Mouse (Mus musculus) kidney, embryonic 15.5 days (tissue): ENCODE data around the gene Hist1h3i. TPM values are rescaled to one million over a fixed set of nuclear protein-coding genes. Genes with fewer than 3 reads are reported as not detected.
"Not testable (repeated sequence)": the region's sequence is repeated elsewhere in the genome, so short reads cannot be mapped to it uniquely, and the experiment has no call there.

ENCODE experiments used
- ATAC-seq: fragments of 200-750 bp; cut with Nextera tagmentation; replicated peaks from 2 replicates; pipeline ENCODE4 v1.8.0; 2017; ENCODE audit warnings: moderate TSS enrichment; ENCODE audit not compliant: low FRiP score
- H3K27ac ChIP-seq: fragments of 300-500 bp; sonication (generic); 2 replicates; pipeline ENCODE4 v1.5.1; 2015; ENCODE audit warnings: mild to moderate bottlenecking, inconsistent platforms
- H3K27me3 ChIP-seq: fragments of 300-500 bp; sonication (generic); 2 replicates; pipeline ENCODE4 v1.6.1; 2015; ENCODE audit warnings: inconsistent platforms
- H3K36me3 ChIP-seq: fragments of 300-500 bp; sonication (generic); 2 replicates; pipeline ENCODE4 v1.6.1; 2015; ENCODE audit warnings: inconsistent platforms
- H3K4me1 ChIP-seq: fragments of 300-500 bp; sonication (generic); 2 replicates; pipeline ENCODE4 v1.6.1; 2015; ENCODE audit warnings: inconsistent platforms
- H3K4me2 ChIP-seq: fragments of 300-500 bp; sonication (generic); 2 replicates; pipeline ENCODE4 v1.6.1; 2015; ENCODE audit warnings: moderate library complexity, mild to moderate bottlenecking, inconsistent platforms
- H3K4me3 ChIP-seq: fragments of 300-500 bp; sonication (generic); replicated peaks from 2 replicates; pipeline ENCODE4 v1.5.1; 2015; ENCODE audit warnings: mild to moderate bottlenecking, inconsistent platforms
- H3K9ac ChIP-seq: fragments of 300-500 bp; sonication (generic); 2 replicates; pipeline ENCODE4 v1.6.1; 2015; ENCODE audit warnings: mild to moderate bottlenecking, inconsistent platforms
- H3K9me3 ChIP-seq: fragments of 300-500 bp; sonication (generic); replicated peaks from 2 replicates; pipeline ENCODE4 v1.6.1; 2016; ENCODE audit warnings: inconsistent platforms
- WGBS: fragments of 180-500 bp; shearing (Covaris S2); methylation state at CpG from one replicate; pipeline ENCODE4 v1.1.7; 2015; ENCODE audit warnings: mixed read lengths; 5-methylcytosine and 5-hydroxymethylcytosine counted together
- microRNA-seq: library from miRNA; unstranded; fragments of <30 nt; microRNA quantifications from one replicate; pipeline ENCODE4, GENCODE M21; 2016
- polyA plus RNA-seq: library from polyadenylated mRNA; unstranded; fragments of >200 nt; fragmentation: Nextera tagmentation; extraction: Ambion mirVana; gene quantifications from 2 replicates; pipeline ENCODE4 v1.2.1, GENCODE M21; 2015

Gene Hist1h3i
- polyA plus RNA-seq, 1 experiment from 2014 or later, result 134 TPM

DNA sequence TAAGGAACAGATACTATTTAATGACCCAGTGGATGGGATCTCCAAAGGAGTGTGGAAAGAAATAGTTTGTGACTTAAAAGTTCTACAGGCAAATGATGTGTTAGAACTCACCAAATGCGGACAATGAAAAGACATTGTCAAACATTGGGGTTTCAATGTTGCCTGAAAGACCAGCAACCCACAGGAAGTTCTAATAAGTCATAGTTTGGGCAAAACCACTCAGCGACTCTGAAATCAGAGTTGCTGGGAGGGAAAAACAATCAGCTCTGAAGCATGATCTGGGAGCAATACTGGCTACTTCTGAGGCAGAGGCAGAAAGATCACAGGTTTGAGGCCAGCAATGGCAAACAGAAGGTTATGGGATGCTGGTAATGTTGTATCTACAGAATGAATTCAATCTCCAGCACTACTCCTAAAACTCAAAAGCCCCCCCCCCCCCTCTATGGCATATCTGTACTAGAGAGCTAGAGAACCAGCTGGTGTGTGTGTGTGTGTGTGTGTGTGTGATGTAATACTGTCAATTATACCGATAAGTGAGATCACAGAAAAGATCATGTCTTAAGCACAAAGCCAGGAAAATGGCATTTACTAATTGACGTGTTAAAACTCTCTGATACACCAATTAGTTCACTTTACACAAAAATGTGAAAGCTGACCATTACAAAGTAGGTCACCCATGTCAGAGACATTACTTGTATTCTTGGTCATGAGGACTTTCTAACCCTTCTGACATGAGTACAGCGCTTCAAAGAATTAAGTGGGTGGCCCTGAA, 33.6 kb downstream of the Hist1h3i start:
- no peak for ATAC-seq

DNA sequence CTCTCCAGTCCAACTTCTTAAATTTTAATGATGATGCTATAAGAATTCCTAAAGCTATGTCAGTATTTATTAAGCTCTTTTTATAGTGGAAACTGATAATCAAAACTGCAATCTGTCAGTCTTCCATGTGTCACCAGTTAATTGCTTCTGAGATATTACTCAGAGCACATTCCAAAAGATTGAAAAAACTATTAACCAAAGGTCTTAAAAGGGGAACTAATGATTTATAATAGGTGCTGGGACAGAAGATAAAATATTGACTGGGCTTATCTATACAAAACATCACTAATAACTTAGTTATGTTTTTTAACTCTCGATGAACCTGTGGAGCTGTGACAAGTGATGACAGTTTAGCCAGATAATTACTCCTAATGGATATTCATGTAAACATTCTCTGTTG, 38.2 kb downstream of the Hist1h3i start:
- no peaks in the 10 kb centered on the region for H3K36me3 ChIP-seq
- H3K9me3 ChIP-seq, result no peaks in the 10 kb centered on the region

More for the DNA sequence above, 33.6 kb downstream of the Hist1h3i start:
- Histone ChIP-seq H3K27me3 (no peaks in the 10 kb centered on the region), H3K27ac (peak overlapping the region; percentile 98), H3K9ac (peak overlapping the region; percentile 55), H3K36me3 (no peaks in the 10 kb centered on the region), H3K4me2 (peak overlapping the region; percentile 61), H3K9me3 (no peaks in the 10 kb centered on the region), H3K4me1 (peaks cover 27% of the 10 kb centered on the region), H3K4me3 (peak overlapping the region; percentile 54)
- WGBS, result 3% methylated on average over 5 of the region's 5 CpGs

DNA sequence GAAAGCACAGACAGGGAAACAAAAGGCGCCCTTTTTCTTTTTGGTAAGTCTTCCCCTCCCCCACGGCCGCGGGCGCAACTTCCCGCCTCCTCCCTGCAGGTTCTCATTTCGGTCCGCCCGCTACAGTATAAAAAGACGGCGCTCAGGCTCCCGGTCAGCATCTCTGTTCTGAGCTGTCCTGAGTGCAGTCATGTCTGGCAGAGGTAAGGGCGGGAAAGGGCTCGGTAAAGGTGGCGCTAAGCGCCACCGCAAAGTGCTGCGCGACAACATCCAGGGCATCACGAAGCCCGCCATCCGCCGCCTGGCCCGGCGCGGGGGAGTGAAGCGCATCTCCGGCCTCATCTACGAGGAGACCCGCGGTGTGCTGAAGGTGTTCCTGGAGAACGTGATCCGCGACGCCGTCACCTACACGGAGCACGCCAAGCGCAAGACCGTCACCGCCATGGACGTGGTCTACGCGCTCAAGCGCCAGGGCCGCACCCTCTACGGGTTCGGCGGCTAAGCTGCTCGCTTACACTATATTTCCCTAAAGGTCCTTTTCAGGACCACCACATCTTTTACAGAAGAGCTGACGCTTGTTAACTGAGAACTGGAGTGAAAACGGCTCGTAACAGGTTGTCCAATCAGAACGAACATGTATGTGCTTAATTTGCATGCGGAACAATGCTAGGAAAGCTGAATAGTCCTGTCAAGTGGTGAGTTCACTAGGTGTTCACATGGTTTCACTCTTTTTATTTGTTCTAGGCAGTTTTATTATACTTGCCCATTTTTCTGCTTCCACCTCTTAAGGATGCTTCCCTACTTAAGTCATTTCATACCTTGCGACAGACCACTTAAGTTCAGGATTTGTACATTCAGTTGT, 48.0 kb downstream of the Hist1h3i start, which contains the start of gene Hist1h4j:
TSS of gene Hist1h4j (plus strand) at position 159 of the 862 bp plus-strand sequence.
- H3K27ac ChIP-seq, result peak within 1 kb of the TSS; percentile 98
- peak; percentile 95 for ATAC-seq
- H3K9ac ChIP-seq, result peak within 1 kb of the TSS; percentile 56
- peaks cover 22% of the 10 kb centered on the region for H3K4me1 ChIP-seq
- not testable (repeated sequence) for H3K36me3 ChIP-seq, H3K9me3 ChIP-seq, H3K27me3 ChIP-seq
- H3K4me3 ChIP-seq, result peak within 1 kb of the TSS; percentile 47
- under 1% methylated on average over 46 of the region's 56 CpGs for WGBS
- peak within 1 kb of the TSS; percentile 62 for H3K4me2 ChIP-seq

More for the DNA sequence above, 38.2 kb downstream of the Hist1h3i start:
- Histone ChIP-seq H3K4me3 (no peak overlapping the region), H3K27ac (no peak overlapping the region), H3K27me3 (no peaks in the 10 kb centered on the region), H3K4me1 (peaks cover 16% of the 10 kb centered on the region), H3K4me2 (no peak overlapping the region), H3K9ac (no peak overlapping the region)
- no peak for ATAC-seq
- WGBS, result 62% methylated on average over 1 of the region's 1 CpGs

DNA sequence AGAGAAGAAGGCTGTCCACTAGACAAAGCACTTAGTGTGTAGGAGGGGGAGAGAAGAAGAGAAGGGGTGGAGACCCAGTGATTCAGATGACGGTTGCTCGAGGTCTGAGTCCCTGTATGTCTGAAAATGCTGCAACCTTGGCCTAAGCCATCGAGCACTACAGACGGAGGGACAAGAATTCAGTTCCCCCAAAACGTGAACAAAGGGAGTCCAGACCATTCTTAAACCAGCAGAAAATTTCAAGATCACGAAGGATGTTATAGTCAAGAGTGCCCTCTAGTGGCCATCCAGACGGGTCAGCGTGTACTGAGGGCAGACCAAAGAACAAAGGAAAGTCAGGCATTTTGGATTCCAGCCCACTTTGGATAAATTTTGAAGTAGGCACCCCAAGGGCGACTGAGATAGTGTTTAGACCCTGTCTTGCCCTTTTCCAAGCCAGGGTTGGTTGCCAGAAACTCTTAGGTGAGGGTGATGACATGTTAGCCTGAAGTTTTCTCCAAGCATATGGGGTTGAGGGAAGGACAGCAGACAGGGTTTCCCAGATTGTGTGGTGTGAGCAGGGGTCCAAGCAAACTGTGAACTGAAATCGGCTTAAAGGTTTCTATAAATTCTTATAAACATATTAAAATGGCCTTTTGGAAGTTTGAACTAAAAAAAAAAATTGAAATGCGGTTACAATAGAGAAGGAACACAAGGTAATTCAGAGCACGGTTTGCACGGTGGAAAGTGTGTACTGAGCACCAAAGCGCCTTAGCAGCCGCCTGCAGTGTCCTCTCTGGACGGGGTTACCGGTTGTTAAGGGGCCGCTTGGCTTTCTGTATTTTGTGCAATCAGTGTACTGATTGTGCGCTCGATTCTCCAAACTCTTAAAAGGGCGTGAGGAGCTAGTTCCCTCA, 48.9 kb downstream of the Hist1h3i start:
- peaks cover 22% of the 10 kb centered on the region for H3K4me1 ChIP-seq
- peak overlapping the region; percentile 56 for H3K9ac ChIP-seq
- no peaks in the 10 kb centered on the region for H3K27me3 ChIP-seq
- H3K9me3 ChIP-seq, result no peaks in the 10 kb centered on the region
- peak overlapping the region; percentile 98 for H3K27ac ChIP-seq
- peak; percentile 82 for ATAC-seq
- under 1% methylated on average over 21 of the region's 21 CpGs for WGBS
- peak overlapping the region; percentile 47 for H3K4me3 ChIP-seq
- H3K4me2 ChIP-seq, result peak overlapping the region; percentile 62
- 0 out of 2 replicates have a peak, but pooled peaks cover 2% of the 10 kb centered on the region for H3K36me3 ChIP-seq

DNA sequence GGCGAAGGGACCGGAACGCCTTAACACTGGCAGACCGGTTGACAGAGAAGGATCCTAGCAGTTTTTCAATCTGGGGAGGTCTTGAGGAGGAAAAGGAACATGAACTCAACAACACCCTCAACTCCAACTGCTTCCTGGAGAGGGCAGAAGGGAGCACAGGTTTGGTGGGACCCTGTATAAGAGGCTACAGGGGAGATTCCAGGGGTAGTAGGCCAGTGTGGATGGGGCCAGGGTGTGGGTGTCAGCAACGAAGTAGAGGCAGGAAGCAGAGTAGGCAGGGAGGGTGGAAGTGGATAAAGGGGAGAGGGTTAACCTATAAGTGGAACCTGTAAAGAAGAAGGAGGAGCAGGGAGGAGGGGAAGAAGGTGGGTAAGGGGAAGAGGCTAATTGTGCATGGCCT, 49.7 kb downstream of the Hist1h3i start:
- peaks cover 22% of the 10 kb centered on the region for H3K4me1 ChIP-seq
- H3K4me3 ChIP-seq, result no peak overlapping the region
- H3K27ac ChIP-seq, result peak overlapping the region; percentile 98
- H3K36me3 ChIP-seq, result no peaks in the 10 kb centered on the region
- H3K9me3 ChIP-seq, result no peaks in the 10 kb centered on the region
- no peaks in the 10 kb centered on the region for H3K27me3 ChIP-seq
- H3K9ac ChIP-seq, result no peak overlapping the region
- H3K4me2 ChIP-seq, result no peak overlapping the region; the same call in 1 of the 2 replicates
- WGBS, result 63% methylated on average over 5 of the region's 5 CpGs
- ATAC-seq, result no peak

Small RNAs within 50 kb of the gene (microRNA-seq; reads per million reads assigned to microRNA genes)
- gene Gm19658, result not detected
- not detected for gene Gm44346
- gene Gm44454, result not detected
- not detected for gene Gm44466

Other genes with a start within 250 kb of the Hist1h3i start
- 0.13 and 0.21 TPM in 2 replicates for gene Olfr1366, start 240.6 kb downstream of the Hist1h3i start, polyA plus RNA-seq
- not detected in 2 replicates for gene Olfr1535, start 223.5 kb downstream of the Hist1h3i start, polyA plus RNA-seq
- not detected in 2 replicates for gene Olfr1364, start 201.6 kb downstream of the Hist1h3i start, polyA plus RNA-seq
- gene Olfr1362, start 169.3 kb downstream of the Hist1h3i start, polyA plus RNA-seq, result not detected in 2 replicates
- gene Olfr11, start 140.9 kb downstream of the Hist1h3i start, polyA plus RNA-seq, result not detected in 2 replicates
- gene Olfr1361, start 120.0 kb downstream of the Hist1h3i start, polyA plus RNA-seq, result not detected in 2 replicates
- not detected in 2 replicates for gene Olfr1360, start 106.0 kb downstream of the Hist1h3i start, polyA plus RNA-seq
- not detected in 2 replicates for gene Olfr1359, start 85.3 kb downstream of the Hist1h3i start, polyA plus RNA-seq
- gene Hist1h2bl, start 67.2 kb downstream of the Hist1h3i start, polyA plus RNA-seq, result 1.6 and 4.5 TPM in 2 replicates
- gene Hist1h2ai, start 66.9 kb downstream of the Hist1h3i start, polyA plus RNA-seq, result 29.5 and 35.5 TPM in 2 replicates
- 14.2 and 15.6 TPM in 2 replicates for gene Hist1h3h, start 65.7 kb downstream of the Hist1h3i start, polyA plus RNA-seq
- gene Hist1h2bm, start 61.3 kb downstream of the Hist1h3i start, polyA plus RNA-seq, result 4.6 and 5.2 TPM in 2 replicates
- gene Hist1h4j, start 48.3 kb downstream of the Hist1h3i start, polyA plus RNA-seq, result 0.91 and 1.9 TPM in 2 replicates
- 2.5 and 5.4 TPM in 2 replicates for gene Hist1h4k, start 32.9 kb downstream of the Hist1h3i start, polyA plus RNA-seq
- gene Hist1h2ak, start 29.5 kb downstream of the Hist1h3i start, polyA plus RNA-seq, result 32.0 and 32.6 TPM in 2 replicates
- gene Hist1h2bn, start 29.2 kb downstream of the Hist1h3i start, polyA plus RNA-seq, result 2.2 and 6.0 TPM in 2 replicates
- gene Hist1h1b, start 2.7 kb downstream of the Hist1h3i start, polyA plus RNA-seq, result 24.0 and 28.9 TPM in 2 replicates
- gene Hist1h2an, start 3.8 kb upstream of the Hist1h3i start, polyA plus RNA-seq, result 7.2 and 7.4 TPM in 2 replicates
- 1.8 and 3.8 TPM in 2 replicates for gene Hist1h2bp, start 4.1 kb upstream of the Hist1h3i start, polyA plus RNA-seq
- gene Hist1h2bq, start 26.8 kb upstream of the Hist1h3i start, polyA plus RNA-seq, result 19.6 and 28.7 TPM in 2 replicates
- 1.8 and 5.5 TPM in 2 replicates for gene Hist1h2ao, start 27.1 kb upstream of the Hist1h3i start, polyA plus RNA-seq
- not detected in 2 replicates for gene Hist1h4m, start 28.4 kb upstream of the Hist1h3i start, polyA plus RNA-seq
- gene Hist1h4n, start 48.8 kb upstream of the Hist1h3i start, polyA plus RNA-seq, result 17.2 and 18.2 TPM in 2 replicates
- gene Hist1h2ap, start 50.1 kb upstream of the Hist1h3i start, polyA plus RNA-seq, result 3,941 and 3,959 TPM in 2 replicates
- gene Hist1h2br, start 50.4 kb upstream of the Hist1h3i start, polyA plus RNA-seq, result 19.7 and 28.8 TPM in 2 replicates
- 12.1 and 12.5 TPM in 2 replicates for gene Zfp184, start 161.7 kb upstream of the Hist1h3i start, polyA plus RNA-seq
- gene Pom121l2, start 197.8 kb upstream of the Hist1h3i start, polyA plus RNA-seq, result 0.08 and 0.17 TPM in 2 replicates
- 0.14 and 0.35 TPM in 2 replicates for gene Prss16, start 226.4 kb upstream of the Hist1h3i start, polyA plus RNA-seq